ENCODE assay signal across 40 mouse cellular contexts in the genomic region with DNA sequence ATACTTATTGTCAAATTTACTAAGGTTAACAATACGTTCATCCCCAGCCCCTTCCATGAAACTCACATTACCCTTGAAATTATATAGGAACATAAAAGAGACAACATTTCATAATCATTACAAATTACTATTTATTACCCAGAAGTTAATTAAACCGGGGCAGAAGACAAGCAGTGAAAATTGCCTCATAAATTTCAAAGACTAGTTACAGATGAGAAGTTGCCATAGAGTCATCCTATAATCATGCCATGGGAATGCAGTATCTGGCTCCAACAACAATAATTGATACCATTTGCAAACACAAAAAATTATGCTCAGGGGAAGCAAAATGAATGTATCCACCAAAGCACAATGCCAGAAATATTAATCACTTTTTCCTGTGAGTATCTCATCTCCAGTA. TPM values are rescaled to one million over a fixed set of nuclear protein-coding genes. Genes with fewer than 3 reads are reported as not detected.
"Had no signal": no experiment of that assay in that cellular context is flagged by ENCODE, and none has a peak within 500 bp of the region (broad histone marks: within the 10 kb centered on the region; RNA-seq: fewer than 3 reads in every experiment).

A gene (plus strand): TSS at position 388 of the 400 bp plus-strand sequence.

- H3K36me3 ChIP-seq: heart, embryonic 13.5 days; heart, embryonic 15.5 days; hindbrain, embryonic 13.5 days; hindbrain, embryonic 15.5 days; kidney, embryonic 15.5 days; limb, embryonic 13.5 days; liver, embryonic 13.5 days had no signal

- H3K27ac ChIP-seq: heart, adult 2 months; heart, embryonic 13.5 days; heart, embryonic 15.5 days; hindbrain, embryonic 13.5 days; hindbrain, embryonic 15.5 days; hindbrain, postnatal 0 days; kidney, embryonic 15.5 days; kidney, postnatal 0 days; left cerebral cortex, adult 2 months; limb, embryonic 13.5 days; liver, embryonic 13.5 days had no signal

- H3K9me3 ChIP-seq: heart, embryonic 13.5 days; heart, embryonic 15.5 days; hindbrain, embryonic 13.5 days; hindbrain, embryonic 15.5 days; kidney, embryonic 15.5 days; limb, embryonic 13.5 days; liver, embryonic 13.5 days had no signal

- H3K4me1 ChIP-seq: heart, embryonic 13.5 days; heart, embryonic 15.5 days; hindbrain, embryonic 13.5 days; hindbrain, embryonic 15.5 days; kidney, embryonic 15.5 days; limb, embryonic 13.5 days; liver, embryonic 13.5 days had no signal

- ATAC-seq: hindbrain, postnatal 0 days; intestine, embryonic 16.5 days had no signal

- H3K27me3 ChIP-seq: heart, embryonic 13.5 days; heart, embryonic 15.5 days; hindbrain, embryonic 13.5 days; hindbrain, embryonic 15.5 days; kidney, embryonic 15.5 days; limb, embryonic 13.5 days; liver, embryonic 13.5 days had no signal

- H3K9ac ChIP-seq: heart, embryonic 13.5 days; heart, embryonic 15.5 days; hindbrain, embryonic 13.5 days; hindbrain, embryonic 15.5 days; kidney, embryonic 15.5 days; limb, embryonic 13.5 days; liver, embryonic 13.5 days had no signal

- H3K4me3 ChIP-seq: heart, adult 2 months; heart, embryonic 13.5 days; heart, embryonic 15.5 days; hindbrain, embryonic 13.5 days; hindbrain, embryonic 15.5 days; kidney, embryonic 15.5 days; left cerebral cortex, adult 2 months; limb, embryonic 13.5 days; liver, embryonic 13.5 days had no signal

- H3K4me2 ChIP-seq: heart, embryonic 11.5 days; heart, embryonic 13.5 days; heart, embryonic 15.5 days; hindbrain, embryonic 13.5 days; hindbrain, embryonic 15.5 days; kidney, embryonic 15.5 days; limb, embryonic 13.5 days; liver, embryonic 11.5 days; liver, embryonic 13.5 days had no signal

- DNase-seq: gastrocnemius, postnatal 14 days; gastrocnemius, postnatal 36 days; heart, adult 11 months; heart, adult 2 months; heart, postnatal 14 days; heart, postnatal 36 days; kidney, adult 11 months; kidney, adult 2 months; kidney, adult 9 months; kidney, postnatal 14 days; kidney, postnatal 36 days; layer of hippocampus, adult 9-11 months; liver; liver, embryonic 13.5 days had no signal

RNA-seq across cellular contexts. Expression of the gene that starts here (rescaled TPM):
- total RNA-seq: gastrocnemius, adult 18-20 months; gastrocnemius, adult 8-10 months; gastrocnemius, postnatal 14 days; gastrocnemius, postnatal 36 days; heart, adult 2 months; heart, postnatal 14 days; heart, postnatal 36 days; hematopoietic stem cell, adult 5-6 weeks; hindbrain, postnatal 0 days; layer of hippocampus, adult 18-20 months; layer of hippocampus, adult 8-10 months; layer of hippocampus, postnatal 25 days; left cerebral cortex, adult 2 months; left cerebral cortex, postnatal 14 days; left cerebral cortex, postnatal 36 days had no signal
- polyA plus RNA-seq: gonadal fat pad, adult 2 months; heart, adult 2 months; heart, embryonic 11.5 days; heart, embryonic 13.5 days; heart, embryonic 15.5 days; heart, postnatal 0 days; hindbrain, embryonic 11.5 days; hindbrain, embryonic 13.5 days; hindbrain, embryonic 15.5 days; hindbrain, postnatal 0 days; intestine, embryonic 14.5 days; intestine, embryonic 16.5 days; kidney, adult 2 months; kidney, embryonic 15.5 days; kidney, postnatal 0 days; large intestine, adult 2 months; limb, embryonic 11.5 days; limb, embryonic 13.5 days; liver, embryonic 11.5 days; liver, embryonic 13.5 days had no signal
